Mouse (Mus musculus) MEL (cell line): Measurements from ENCODE around the gene Uqcrh. TPM values are rescaled to one million over a fixed set of nuclear protein-coding genes. Genes with fewer than 3 reads are reported as not detected.
A peak's percentile ranks its signal among the peaks of the same experiment; 100 is the strongest.

Experiments
- DNase-seq: peaks from one replicate; pipeline ENCODE4 v3.0.0; 2011; ENCODE audit warnings: low read depth, low spot score
- H3K27ac ChIP-seq: 2 replicates; pipeline ENCODE4 v1.5.1; 2012; ENCODE audit warnings: low read depth, mild to moderate bottlenecking, control low read depth, low read length, moderate library complexity; ENCODE audit not compliant: control insufficient read depth
- H3K27me3 ChIP-seq, 2 experiments: fragments of 150-350 bp in 1 of 2; sonication (generic) in 1 of 2; 2 replicates each; pipeline ENCODE4 v1.6.1; 2012; ENCODE audit warnings: low read length in 2 of 2, mild to moderate bottlenecking in 2 of 2, improper control_type of control experiment in 1 of 2, moderate library complexity in 1 of 2; ENCODE audit not compliant: insufficient read depth in 2 of 2, control insufficient read depth in 1 of 2
- H3K36me3 ChIP-seq, 2 experiments: 2 replicates each; pipeline ENCODE4 v1.6.1; 2012 to 2014; ENCODE audit warnings: low read length in 2 of 2, improper control_type of control experiment in 1 of 2, inconsistent platforms in 1 of 2, mild to moderate bottlenecking in 1 of 2; ENCODE audit not compliant: insufficient read depth in 2 of 2, control insufficient read depth in 1 of 2
- H3K4me1 ChIP-seq, 2 experiments: fragments of 150-350 bp in 1 of 2; sonication (generic) in 1 of 2; 2 replicates each; pipeline ENCODE4 v1.6.1; 2012; ENCODE audit warnings: low read length in 2 of 2, improper control_type of control experiment in 1 of 2, mild to moderate bottlenecking in 1 of 2; ENCODE audit not compliant: insufficient read depth in 2 of 2, control insufficient read depth in 1 of 2
- H3K4me3 ChIP-seq, 2 experiments: fragments of 150-350 bp in 1 of 2; sonication (generic) in 1 of 2; 2 replicates each; pipeline ENCODE4 v1.5.1; 2012; ENCODE audit warnings: low read depth in 2 of 2, low read length in 2 of 2, mild to moderate bottlenecking in 2 of 2, moderate library complexity in 2 of 2, control low read depth in 1 of 2, improper control_type of control experiment in 1 of 2; ENCODE audit not compliant: control insufficient read depth in 1 of 2, insufficient read depth in 1 of 2
- H3K79me2 ChIP-seq: 2 replicates; pipeline ENCODE4 v1.6.1; 2012; ENCODE audit warnings: mild to moderate bottlenecking, low read length, moderate library complexity; ENCODE audit not compliant: control insufficient read depth, poor library complexity, insufficient read depth
- H3K9ac ChIP-seq: 2 replicates; pipeline ENCODE4 v1.6.1; 2012; ENCODE audit warnings: low read depth, mild to moderate bottlenecking, control low read depth, low read length, moderate library complexity; ENCODE audit not compliant: control insufficient read depth, poor library complexity, severe bottlenecking
- H3K9me3 ChIP-seq: fragments of 150-350 bp; sonication (generic); replicated peaks from 2 replicates; pipeline ENCODE4 v1.6.1; 2012; ENCODE audit warnings: mild to moderate bottlenecking, low read length, improper control_type of control experiment, moderate library complexity; ENCODE audit not compliant: insufficient read depth
- CHD1 ChIP-seq: IDR thresholded peaks from 2 replicates; pipeline ENCODE4 v1.6.1; 2012; ENCODE audit warnings: low read depth, mild to moderate bottlenecking, inconsistent platforms, low read length, improper control_type of control experiment
- CHD2 ChIP-seq: IDR thresholded peaks from 2 replicates; pipeline ENCODE4 v1.6.1; 2011; ENCODE audit warnings: low read length, improper control_type of control experiment
- CTCF ChIP-seq, 3 experiments: IDR thresholded peaks in 2 of 3; conservative IDR thresholded peaks in 1 of 3; 2 replicates each; pipeline ENCODE4 v1.5.1; 2011 to 2012; ENCODE audit warnings: low read length in 3 of 3, low read depth in 2 of 3, mild to moderate bottlenecking in 2 of 3, improper control_type of control experiment in 1 of 3, inconsistent platforms in 1 of 3, mixed read lengths in 1 of 3, moderate library complexity in 1 of 3; ENCODE audit not compliant: control insufficient read depth in 1 of 3, insufficient read depth in 1 of 3, poor library complexity in 1 of 3, severe bottlenecking in 1 of 3
- E2F4 ChIP-seq: IDR thresholded peaks from 2 replicates; pipeline ENCODE4 v1.6.1; 2011; ENCODE audit warnings: low read depth, low read length, improper control_type of control experiment, borderline replicate concordance
- ELF1 ChIP-seq: IDR thresholded peaks from 2 replicates; pipeline ENCODE4 v1.6.1; 2014; ENCODE audit warnings: low read depth, mild to moderate bottlenecking, inconsistent platforms, low read length, improper control_type of control experiment, moderate library complexity
- GABPA ChIP-seq: IDR thresholded peaks from 2 replicates; pipeline ENCODE4 v1.6.1; 2012; ENCODE audit warnings: low read depth, mild to moderate bottlenecking, inconsistent platforms, low read length, improper control_type of control experiment, moderate library complexity
- GATA1 ChIP-seq: IDR thresholded peaks from 2 replicates; pipeline ENCODE4 v1.6.1; 2011; ENCODE audit warnings: low read depth, low read length, improper control_type of control experiment
- HCFC1 ChIP-seq: IDR thresholded peaks from 2 replicates; pipeline ENCODE4 v1.6.1; 2012; ENCODE audit warnings: low read depth, mild to moderate bottlenecking, inconsistent platforms, low read length, improper control_type of control experiment, moderate library complexity
- JUND ChIP-seq: IDR thresholded peaks from 2 replicates; pipeline ENCODE4 v1.6.1; 2011; ENCODE audit warnings: low read depth, mild to moderate bottlenecking, improper control_type of control experiment, low read length
- KAT2A ChIP-seq: conservative IDR thresholded peaks from 2 replicates; pipeline ENCODE4 v1.6.1; 2012; ENCODE audit warnings: low read depth, low read length, improper control_type of control experiment, inconsistent platforms
- MAFK ChIP-seq: IDR thresholded peaks from 2 replicates; pipeline ENCODE4 v1.6.1; 2011; ENCODE audit warnings: low read depth, mild to moderate bottlenecking, low read length, improper control_type of control experiment, borderline replicate concordance
- MAX ChIP-seq: IDR thresholded peaks from 2 replicates; pipeline ENCODE4 v1.6.1; 2011; ENCODE audit warnings: low read length, improper control_type of control experiment
- MAZ ChIP-seq: IDR thresholded peaks from 2 replicates; pipeline ENCODE4 v1.6.1; 2012; ENCODE audit warnings: low read depth, mild to moderate bottlenecking, inconsistent platforms, low read length, improper control_type of control experiment
- MXI1 ChIP-seq: IDR thresholded peaks from 2 replicates; pipeline ENCODE4 v1.6.1; 2011; ENCODE audit warnings: mild to moderate bottlenecking, low read depth, low read length, improper control_type of control experiment
- NELFE ChIP-seq: IDR thresholded peaks from 2 replicates; pipeline ENCODE4 v1.6.1; 2011; ENCODE audit warnings: low read depth, low read length, improper control_type of control experiment
- POLR2A ChIP-seq, 2 experiments: IDR thresholded peaks; 2 replicates each; pipeline ENCODE4 v1.6.1; 2011 to 2012; ENCODE audit warnings: low read length in 2 of 2, mild to moderate bottlenecking in 2 of 2, control low read depth in 1 of 2, improper control_type of control experiment in 1 of 2, low read depth in 1 of 2, moderate library complexity in 1 of 2; ENCODE audit not compliant: control insufficient read depth in 1 of 2, insufficient read depth in 1 of 2, poor library complexity in 1 of 2
- POLR2AphosphoS2 ChIP-seq: IDR thresholded peaks from 2 replicates; pipeline ENCODE4 v1.6.1; 2011; ENCODE audit warnings: low read length, improper control_type of control experiment
- POLR2AphosphoS5 ChIP-seq: IDR thresholded peaks from 2 replicates; pipeline ENCODE4 v1.6.1; 2012; ENCODE audit warnings: low read depth, borderline replicate concordance, mild to moderate bottlenecking, inconsistent platforms, low read length, moderate library complexity, mixed read lengths
- RAD21 ChIP-seq: IDR thresholded peaks from 2 replicates; pipeline ENCODE4 v1.6.1; 2011; ENCODE audit warnings: mild to moderate bottlenecking, low read depth, low read length, improper control_type of control experiment
- RCOR1 ChIP-seq: IDR thresholded peaks from 2 replicates; pipeline ENCODE4 v1.6.1; 2012; ENCODE audit warnings: low read depth, mild to moderate bottlenecking, inconsistent platforms, low read length, improper control_type of control experiment
- SIN3A ChIP-seq: IDR thresholded peaks from 2 replicates; pipeline ENCODE4 v1.6.1; 2012; ENCODE audit warnings: low read length, improper control_type of control experiment, inconsistent platforms
- SMC3 ChIP-seq: IDR thresholded peaks from 2 replicates; pipeline ENCODE4 v1.6.1; 2011; ENCODE audit warnings: low read depth, low read length, improper control_type of control experiment
- TAL1 ChIP-seq: IDR thresholded peaks from 2 replicates; pipeline ENCODE4 v1.6.1; 2012; ENCODE audit warnings: mild to moderate bottlenecking, inconsistent platforms, low read length, moderate library complexity, mixed read lengths
- UBTF ChIP-seq: IDR thresholded peaks from 2 replicates; pipeline ENCODE4 v1.6.1; 2012; ENCODE audit warnings: low read depth, mild to moderate bottlenecking, inconsistent platforms, low read length, improper control_type of control experiment, moderate library complexity, borderline replicate concordance; ENCODE audit not compliant: insufficient read depth
- USF2 ChIP-seq, 2 experiments: IDR thresholded peaks; 2 replicates each; pipeline ENCODE4 v1.6.1; 2011 to 2012; ENCODE audit warnings: improper control_type of control experiment in 2 of 2, low read length in 2 of 2, borderline replicate concordance in 1 of 2, inconsistent platforms in 1 of 2, low read depth in 1 of 2, mild to moderate bottlenecking in 1 of 2; ENCODE audit not compliant: insufficient read depth in 1 of 2
- ZC3H11A ChIP-seq: IDR thresholded peaks from 2 replicates; pipeline ENCODE4 v1.6.1; 2012; ENCODE audit warnings: low read depth, mild to moderate bottlenecking, inconsistent platforms, low read length, improper control_type of control experiment
- ZKSCAN1 ChIP-seq: IDR thresholded peaks from 2 replicates; pipeline ENCODE4 v1.6.1; 2012; ENCODE audit warnings: low read depth, mild to moderate bottlenecking, inconsistent platforms, low read length, improper control_type of control experiment, moderate library complexity
- ZNF384 ChIP-seq: IDR thresholded peaks from 2 replicates; pipeline ENCODE4 v1.6.1; 2012; ENCODE audit warnings: low read depth, mild to moderate bottlenecking, inconsistent platforms, low read length, improper control_type of control experiment
- polyA plus RNA-seq, 2 experiments: library from polyadenylated mRNA; stranded (reverse) in 1 of 2; unstranded in 1 of 2; fragments of >175 nt in 1 of 2; fragments of >200 nt in 1 of 2; gene quantifications; 2 replicates each; pipeline versions ENCODE4 v1.2.1 to v1.2.4; 2012; ENCODE audit warnings: low replicate concordance in 2 of 2, low read depth in 1 of 2; ENCODE audit not compliant: insufficient read length in 2 of 2, insufficient read depth in 1 of 2, missing spikeins in 1 of 2
- total RNA-seq: library from RNA; depleted of rRNA; stranded (reverse); fragments of 300-350 nt; gene quantifications from 2 replicates; pipeline ENCODE4 v1.2.3, GENCODE M21; 2012

Gene Uqcrh
- total and polyA plus RNA-seq, 3 experiments = 392 to 529 (median 414) TPM

DNA sequence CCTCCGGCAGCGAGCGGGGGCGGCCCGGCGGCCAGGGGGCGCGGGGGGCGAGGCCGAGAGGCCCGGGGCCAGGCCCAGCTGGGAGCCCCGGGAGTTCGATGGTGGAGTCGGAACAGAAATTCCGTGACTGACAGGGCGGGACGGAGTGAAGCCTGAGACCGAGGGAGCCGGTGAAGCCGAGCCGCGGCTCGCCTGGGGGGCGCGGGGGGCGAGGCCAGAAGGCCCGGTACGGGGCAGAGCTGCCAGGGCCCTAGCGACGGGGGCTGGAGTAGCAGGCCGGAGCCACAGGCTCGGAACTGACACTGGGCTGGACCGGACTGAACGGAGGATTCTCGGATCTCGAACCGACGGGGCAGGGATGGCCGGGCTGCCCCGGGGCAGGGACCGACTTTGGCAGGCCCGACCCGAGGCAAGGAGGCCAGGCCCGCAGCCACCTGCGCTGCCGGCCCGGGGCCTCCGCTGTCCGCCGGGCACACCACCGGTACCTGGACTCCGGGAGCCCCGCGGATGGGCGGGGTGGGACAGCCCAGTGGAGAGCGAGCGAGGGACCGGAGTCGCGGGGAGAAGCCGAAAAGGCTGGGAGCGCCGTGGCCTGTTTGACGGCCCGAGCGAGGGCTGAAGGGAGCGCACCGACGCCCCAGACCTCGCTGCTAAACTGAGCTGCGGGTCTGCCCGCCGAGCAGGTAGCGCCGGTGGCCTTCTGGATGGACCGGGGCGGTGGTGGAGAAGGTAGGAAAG lies 929 bp upstream of the Uqcrh start:
- Histone ChIP-seq H3K4me1 (peaks cover 13 to 18% of the 10 kb centered on the region in 2 experiments), H3K4me3 (peak overlapping the region; percentile 92 to 98), H3K79me2 (peaks cover 63% of the 10 kb centered on the region), H3K27me3 (no peaks in the 10 kb centered on the region), H3K9me3 (no peaks in the 10 kb centered on the region), H3K9ac (peak overlapping the region; percentile 99), H3K36me3 (peaks cover 8 to 21% of the 10 kb centered on the region in 2 experiments), H3K27ac (peak overlapping the region; percentile 86)
- 0 out of 2 replicates have a peak, but pooled peaks have one; percentile 76 for TF ChIP-seq MAZ
- peak; percentile 9; the same call in 1 of the 2 replicates for TF ChIP-seq MXI1
- TF ChIP-seq MAX = 0 out of 2 replicates have a peak, but pooled peaks have one; percentile 34
- TF ChIP-seq ELF1 = no peak
- peak in 1 of 3 experiments; percentile 7; a peak in 1 of 6 replicates for TF ChIP-seq CTCF (IDR thresholded peaks at IDR 0.05 in 2 of 3, conservative IDR thresholded peaks at IDR 0.05 in 1 of 3; ENCODE audit: control insufficient read depth in 1 of 3, insufficient read depth in 1 of 3, low read depth in 2 of 3, low read length in 3 of 3, poor library complexity in 1 of 3, severe bottlenecking in 1 of 3)
- TF ChIP-seq RCOR1 = no peak
- TF ChIP-seq CHD2 = no peak
- peak; percentile 82; the same call in 1 of the 2 replicates for TF ChIP-seq UBTF
- DNase-seq = peak; percentile 63

DNA sequence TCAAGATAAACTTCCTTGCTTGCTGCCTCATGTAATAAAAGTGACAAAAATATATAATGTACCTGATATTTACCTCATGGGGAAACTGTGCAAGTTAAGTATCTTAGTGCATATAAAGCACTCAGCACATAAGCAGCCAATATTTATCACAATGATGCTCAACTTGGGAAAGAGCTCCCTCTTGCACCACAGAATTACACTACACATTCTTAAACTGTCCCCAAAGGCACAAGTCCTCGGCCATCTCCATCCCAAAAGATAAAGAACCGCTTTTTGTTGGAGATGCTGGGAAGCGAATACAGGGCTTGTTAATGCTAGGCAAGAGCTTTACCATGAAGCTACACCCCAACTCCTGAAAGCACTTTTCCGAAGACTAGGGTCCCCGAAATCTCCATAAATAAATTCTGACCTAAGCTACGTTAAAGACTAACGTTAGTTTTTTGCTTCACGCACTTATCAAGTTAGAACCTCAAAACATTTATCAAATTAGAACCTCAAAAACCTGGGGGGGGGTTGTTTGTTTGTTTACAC lies 661 bp downstream of the Uqcrh start:
- H3K4me1 ChIP-seq = peaks cover 15 to 22% of the 10 kb centered on the region in 2 experiments
- no peaks in the 10 kb centered on the region for H3K27me3 ChIP-seq
- no peaks in the 10 kb centered on the region for H3K9me3 ChIP-seq
- DNase-seq = peak; percentile 80
- peak overlapping the region; percentile 79 to 92 for H3K4me3 ChIP-seq
- peaks cover 69% of the 10 kb centered on the region for H3K79me2 ChIP-seq
- peak overlapping the region; percentile 75 for H3K27ac ChIP-seq
- H3K9ac ChIP-seq = peak overlapping the region; percentile 91
- H3K36me3 ChIP-seq = peaks cover 8 to 30% of the 10 kb centered on the region in 2 experiments
- no peak for TF ChIP-seq UBTF
- peak; percentile 34; the same call in 1 of the 2 replicates for TF ChIP-seq MXI1
- no peak for TF ChIP-seq ZNF384
- no peak for TF ChIP-seq POLR2AphosphoS2
- TF ChIP-seq HCFC1 = 0 out of 2 replicates have a peak, but pooled peaks have one; percentile 27
- no peak for TF ChIP-seq POLR2AphosphoS5
- no peak for TF ChIP-seq TAL1
- no peak for TF ChIP-seq ELF1
- no peak for TF ChIP-seq JUND
- no peak for TF ChIP-seq E2F4
- TF ChIP-seq POLR2A (IDR thresholded peaks at IDR 0.05; ENCODE audit: control insufficient read depth in 1 of 2, insufficient read depth in 1 of 2, low read depth in 1 of 2, low read length in 2 of 2, poor library complexity in 1 of 2) = no peak
- no peak for TF ChIP-seq MAFK
- 0 out of 2 replicates have a peak, but pooled peaks have one; percentile 69 for TF ChIP-seq CHD1
- no peak for TF ChIP-seq NELFE
- no peak for TF ChIP-seq ZKSCAN1
- no peak for TF ChIP-seq MAX
- no peak; the same call in 1 of the 2 replicates for TF ChIP-seq ZC3H11A
- 0 out of 2 replicates have a peak, but pooled peaks have one; percentile 16 for TF ChIP-seq SMC3
- peak; percentile 31 for TF ChIP-seq RAD21
- no peak for TF ChIP-seq SIN3A
- no peak for TF ChIP-seq GABPA
- 0 out of 2 replicates have a peak, but pooled peaks have one; percentile 24 for TF ChIP-seq GATA1
- no peak for TF ChIP-seq CHD2
- no peak for TF ChIP-seq KAT2A
- peak in 2 of 3 experiments; percentile 46 to 68; a peak in 4 of 6 replicates for TF ChIP-seq CTCF (IDR thresholded peaks at IDR 0.05 in 2 of 3, conservative IDR thresholded peaks at IDR 0.05 in 1 of 3; ENCODE audit: control insufficient read depth in 1 of 3, insufficient read depth in 1 of 3, low read depth in 2 of 3, low read length in 3 of 3, poor library complexity in 1 of 3, severe bottlenecking in 1 of 3)
- no peak for TF ChIP-seq MAZ
- TF ChIP-seq USF2 (IDR thresholded peaks at IDR 0.05; ENCODE audit: borderline replicate concordance in 1 of 2, insufficient read depth in 1 of 2, low read depth in 1 of 2, low read length in 2 of 2) = no peak
